9 mouse cellular contexts compared by ENCODE assay signal in the genomic region with DNA sequence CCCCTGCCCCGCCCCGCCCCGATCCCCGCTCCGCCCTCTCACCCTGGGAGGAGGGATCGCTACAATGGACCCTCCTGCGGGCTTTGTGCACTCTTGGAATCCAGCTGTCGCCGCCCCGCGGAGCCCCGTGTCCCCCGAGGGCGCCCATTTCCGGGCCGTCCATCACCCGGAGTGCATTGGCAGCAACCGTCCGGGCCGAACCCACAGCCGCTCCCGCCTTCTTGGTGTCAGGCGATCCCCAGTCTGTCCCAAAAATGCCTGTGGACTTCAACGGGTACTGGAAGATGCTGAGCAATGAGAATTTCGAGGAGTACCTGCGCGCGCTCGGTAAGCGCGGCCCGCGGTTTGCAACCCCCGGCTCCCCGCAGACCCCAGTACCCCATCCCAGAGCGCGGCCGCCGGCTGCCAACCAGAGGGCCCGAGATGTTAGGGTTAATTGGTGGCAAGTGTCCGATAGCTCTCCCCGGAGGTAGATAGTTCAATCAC. TPM values are rescaled to one million over a fixed set of nuclear protein-coding genes. Genes with fewer than 3 reads are reported as not detected.
DNase-seq lines count a peak whose midpoint lies in the region; ATAC-seq lines count a peak whose summit lies in the region.
"Had no signal": no experiment of that assay in that cellular context is flagged by ENCODE, and none has a peak within 500 bp of the region (broad histone marks: within the 10 kb centered on the region; RNA-seq: fewer than 3 reads in every experiment).

No protein-coding gene starts in this region.

- peak overlapping the region; percentile 48 for H3K4me3 ChIP-seq in forebrain, embryonic 11.5 days (ENCODE audit: low read depth, low read length)
- peak overlapping the region; percentile 68 for H3K4me3 ChIP-seq in limb, embryonic 10.5 days
- peak overlapping the region; percentile 66 for H3K4me3 ChIP-seq in midbrain, embryonic 10.5 days

- H3K27ac ChIP-seq in forebrain, embryonic 11.5 days (ENCODE audit: low read depth, low read length), result no peak overlapping the region
- H3K27ac ChIP-seq in limb, embryonic 10.5 days, result peak overlapping the region; percentile 85
- peak overlapping the region; percentile 80 for H3K27ac ChIP-seq in midbrain, embryonic 10.5 days (replicated peaks)

- peak; percentile 19 to 30 for DNase-seq in layer of hippocampus, postnatal 10 days (ENCODE audit: low spot score in 2 of 2)
- DNase-seq in layer of hippocampus, adult 11-12 months (ENCODE audit: low spot score), result no peak
- peak; percentile 75 for DNase-seq in forebrain, embryonic 11.5 days (ENCODE audit: low spot score)
- peak; percentile 54 for DNase-seq in heart, postnatal 25 days (ENCODE audit: low spot score)
- DNase-seq in limb, embryonic 10.5 days (ENCODE audit: low spot score), result peak; percentile 82
- DNase-seq in midbrain, embryonic 10.5 days (ENCODE audit: low spot score), result peak; percentile 67
- peak; percentile 46 for DNase-seq in testis, postnatal 14 days (ENCODE audit: low spot score)
- DNase-seq in c-Kit-positive CD71-positive TER-119-positive erythroid progenitor cells, embryonic 14.5 days (ENCODE audit: low spot score), result no peak

- intact Hi-C loops in heart, postnatal 25 days (cut with DNase I), result no loop called here

- peak overlapping the region; percentile 78 for H3K4me2 ChIP-seq in forebrain, embryonic 11.5 days (ENCODE audit: low read depth, low read length, severe bottlenecking)

- no peaks in the 10 kb centered on the region; the same call in 1 of the 2 replicates for H3K4me1 ChIP-seq in forebrain, embryonic 11.5 days (replicated peaks; ENCODE audit: control insufficient read depth, insufficient read depth, low read length)
- peaks cover 60% of the 10 kb centered on the region for H3K4me1 ChIP-seq in limb, embryonic 10.5 days
- H3K4me1 ChIP-seq in midbrain, embryonic 10.5 days, result peaks cover 58% of the 10 kb centered on the region

- H3K36me3 ChIP-seq in forebrain, embryonic 11.5 days (ENCODE audit: control insufficient read depth, insufficient read depth, low read length), result no peaks in the 10 kb centered on the region
- H3K36me3 ChIP-seq in limb, embryonic 10.5 days, result no peaks in the 10 kb centered on the region
- no peaks in the 10 kb centered on the region for H3K36me3 ChIP-seq in midbrain, embryonic 10.5 days
- H3K36me3 ChIP-seq: G1E had no signal

- peak overlapping the region; percentile 58 for H3K9ac ChIP-seq in forebrain, embryonic 11.5 days (ENCODE audit: low read length)

- WGBS in forebrain, embryonic 11.5 days, result under 1% methylated on average over 42 of the region's 42 CpGs
- 1% methylated on average over 42 of the region's 42 CpGs for WGBS in limb, embryonic 10.5 days
- under 1% methylated on average over 42 of the region's 42 CpGs for WGBS in midbrain, embryonic 10.5 days

- peak; percentile 72 for ATAC-seq in forebrain, embryonic 11.5 days (replicated peaks; ENCODE audit: low FRiP score)

- no peaks in the 10 kb centered on the region for H3K9me3 ChIP-seq in forebrain, embryonic 11.5 days (ENCODE audit: control insufficient read depth, low read length)
- no peaks in the 10 kb centered on the region for H3K9me3 ChIP-seq in limb, embryonic 10.5 days (replicated peaks)
- H3K9me3 ChIP-seq in midbrain, embryonic 10.5 days (replicated peaks), result no peaks in the 10 kb centered on the region
- H3K9me3 ChIP-seq: G1E had no signal

- H3K27me3 ChIP-seq in forebrain, embryonic 11.5 days (ENCODE audit: control insufficient read depth, insufficient read depth, low read length), result peaks cover 20% of the 10 kb centered on the region
- H3K27me3 ChIP-seq in limb, embryonic 10.5 days (ENCODE audit: low read depth, poor library complexity, severe bottlenecking), result peaks cover 26% of the 10 kb centered on the region
- peaks cover 82% of the 10 kb centered on the region for H3K27me3 ChIP-seq in midbrain, embryonic 10.5 days (ENCODE audit: low read depth, poor library complexity, severe bottlenecking)

RNA-seq across cellular contexts. Expression of a gene that starts 2.0 kb away (rescaled TPM):
- total RNA-seq in layer of hippocampus, postnatal 10 days (2021), result 1 to 10 TPM; 7.4 to 7.8 TPM
- 24.5 and 29.5 TPM in 2 replicates for polyA plus RNA-seq in forebrain, embryonic 11.5 days (2014; fragmentation: Nextera tagmentation; extraction: Ambion mirVana)
- total RNA-seq in heart, postnatal 25 days (2021), result 1 to 10 TPM; 7.4 to 7.6 TPM
- 28.6 and 29.7 TPM in 2 replicates for polyA plus RNA-seq in limb, embryonic 10.5 days (2016; fragmentation: Nextera tagmentation; extraction: Ambion mirVana)
- polyA plus RNA-seq in midbrain, embryonic 10.5 days (2016; fragmentation: Nextera tagmentation; extraction: Ambion mirVana), result 25.5 and 29.8 TPM in 2 replicates
- polyA plus RNA-seq: G1E had no signal

Comparison
In these comparisons a context has a peak if more than half of its experiments do, and no peak if none do; other contexts are left out.
1. DNase-seq: peak in layer of hippocampus, postnatal 10 days (2 of 2), forebrain, embryonic 11.5 days (single experiment), heart, postnatal 25 days (single experiment), limb, embryonic 10.5 days (single experiment), midbrain, embryonic 10.5 days (single experiment) and testis, postnatal 14 days (single experiment); none in layer of hippocampus, adult 11-12 months (single experiment) and c-Kit-positive CD71-positive TER-119-positive erythroid progenitor cells, embryonic 14.5 days (single experiment).
2. Peak in every context shown above with its lines, with median percentiles within 50 percentile points of each other: H3K4me3 ChIP-seq.